Mouse (Mus musculus): ENCODE measurements at regions not wholly inside any gene's neighbourhood (a gene's known extent, or its start where the extent isn't known, plus 50 kb on each side); places are given as distances from the start of the nearest gene placed in this dataset.
A peak's percentile ranks its signal among the peaks of the same experiment; 100 is the strongest.

GRCm38 (mm10) chr11:6785471-6785870 lies 52.0 kb downstream of the Gm11983 start:
- no peak for DNase-seq

GRCm38 (mm10) chr11:6782826-6783225 lies 54.6 kb downstream of the Gm11983 start:
- DNase-seq = no peak

- no peak for DNase-seq
Measured at GRCm38 (mm10) chr11:6779752-6780151, 57.7 kb downstream of the Gm11983 start.

- DNase-seq = no peak
Measured at GRCm38 (mm10) chr11:6778596-6779360, 58.7 kb downstream of the Gm11983 start.

- DNase-seq = no peak
Measured at GRCm38 (mm10) chr11:6777566-6777965, 59.9 kb downstream of the Gm11983 start.

- DNase-seq = no peak
Measured at GRCm38 (mm10) chr11:6774656-6775055, 62.8 kb downstream of the Gm11983 start.

- DNase-seq = no peak
Measured at GRCm38 (mm10) chr11:6773951-6774350, 63.5 kb downstream of the Gm11983 start.

- DNase-seq = no peak
Measured at GRCm38 (mm10) chr11:6773364-6773763, 64.1 kb downstream of the Gm11983 start.

GRCm38 (mm10) chr11:6769437-6769765 lies 68.1 kb downstream of the Gm11983 start:
- no peak for DNase-seq

- peak; percentile 92 to 95 for DNase-seq
Measured at GRCm38 (mm10) chr11:6768599-6769436, 68.6 kb downstream of the Gm11983 start.

- DNase-seq = no peak
Measured at GRCm38 (mm10) chr11:6766725-6767124, 70.7 kb downstream of the Gm11983 start.

- peak; percentile 38 to 42 for DNase-seq
Measured at GRCm38 (mm10) chr11:6765333-6765957, 72.0 kb downstream of the Gm11983 start.

- no peak for DNase-seq
Measured at GRCm38 (mm10) chr11:6764186-6764585, 73.3 kb downstream of the Gm11983 start.

GRCm38 (mm10) chr11:6763001-6763400 lies 74.5 kb downstream of the Gm11983 start:
- no peak for DNase-seq

GRCm38 (mm10) chr11:6761876-6762628 lies 75.4 kb downstream of the Gm11983 start:
- DNase-seq = no peak

GRCm38 (mm10) chr11:6759578-6759977 lies 77.9 kb downstream of the Gm11983 start:
- DNase-seq = no peak

- DNase-seq = no peak
Measured at GRCm38 (mm10) chr11:6739439-6739838, 81.1 kb downstream of the Ramp3 start.

GRCm38 (mm10) chr11:6738581-6738980 lies 80.3 kb downstream of the Ramp3 start:
- no peak for DNase-seq

- DNase-seq = no peak
Measured at GRCm38 (mm10) chr11:6738163-6738562, 79.8 kb downstream of the Ramp3 start.

- no peak for DNase-seq
Measured at GRCm38 (mm10) chr11:6734746-6735430, 76.6 kb downstream of the Ramp3 start.

GRCm38 (mm10) chr11:6731505-6731904 lies 73.2 kb downstream of the Ramp3 start:
- no peak for DNase-seq

Measured in cerebellum, postnatal 10 days (tissue).